Mouse (Mus musculus): ENCODE results near the gene Chpf2. TPM values are rescaled to one million over a fixed set of nuclear protein-coding genes. Genes with fewer than 3 reads are reported as not detected.
"Not testable (repeated sequence)": the region's sequence is repeated elsewhere in the genome, so short reads cannot be mapped to it uniquely, and the experiment has no call there.

The Chpf2 gene
- 10 to 100 TPM; 68.8 to 77.3 TPM for total RNA-seq (2021)

DNA sequence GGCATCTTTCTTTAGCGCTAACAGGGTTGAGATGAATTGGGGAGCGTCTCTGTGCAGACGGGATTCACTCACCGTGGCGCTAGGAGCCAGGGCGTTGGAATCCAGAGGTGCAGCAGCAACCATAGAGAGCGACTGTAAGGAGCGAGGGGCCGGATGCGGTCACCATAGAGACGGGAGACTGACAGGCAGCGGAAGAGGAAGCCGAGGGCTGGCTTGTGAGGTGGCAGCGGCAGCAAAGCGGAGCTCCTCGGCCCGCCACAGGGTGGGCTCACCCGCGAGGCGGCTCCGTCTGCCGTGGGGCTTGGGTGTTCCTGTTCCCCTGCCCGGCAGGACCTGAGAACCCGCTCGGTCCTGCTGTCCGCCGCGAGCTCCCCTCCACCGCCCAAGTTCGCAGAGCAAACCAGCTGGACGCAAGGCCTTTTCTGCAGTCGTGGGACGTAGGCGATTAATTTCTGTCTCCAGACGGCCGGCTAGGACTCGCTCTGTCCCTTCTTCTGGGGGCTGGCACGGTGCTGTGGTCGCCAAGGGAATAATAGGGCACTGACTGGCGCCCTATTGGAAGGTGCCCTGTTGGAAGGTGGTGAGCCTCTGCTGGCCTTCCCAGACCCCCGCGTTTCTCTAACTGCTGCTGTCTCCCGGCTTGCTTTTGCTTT, at the start of gene Chpf2:
Gene Chpf2 (plus strand): TSS at position 195 of the 653 bp plus-strand sequence.
- intact Hi-C loops (cut with DNase I), result loop anchor here (1.0 kb wide), 1 partner anchor 9 kb away; the partner anchor contains the start of gene Abcf2
- peak; percentile 85 to 90 for DNase-seq (ENCODE audit: low spot score in 2 of 2)

- DNase-seq (ENCODE audit: low spot score in 2 of 2), result no peak
- intact Hi-C loops (cut with DNase I), result no loop called here
Observed at GRCm38 (mm10) chr5:24537618-24538017, 48.9 kb upstream of the Chpf2 start.

- intact Hi-C loops (cut with DNase I), result no loop called here
- no peak for DNase-seq (ENCODE audit: low spot score in 2 of 2)
Observed at GRCm38 (mm10) chr5:24539571-24540296, 46.8 kb upstream of the Chpf2 start.

GRCm38 (mm10) chr5:24540387-24541143, 46.0 kb upstream of the Chpf2 start, which contains the start of gene Asb10:
Gene Asb10 (minus strand): TSS chr5:24540978.
- DNase-seq (ENCODE audit: low spot score in 2 of 2), result peak; percentile 20 to 60
- intact Hi-C loops (cut with DNase I), result no loop called here

DNA sequence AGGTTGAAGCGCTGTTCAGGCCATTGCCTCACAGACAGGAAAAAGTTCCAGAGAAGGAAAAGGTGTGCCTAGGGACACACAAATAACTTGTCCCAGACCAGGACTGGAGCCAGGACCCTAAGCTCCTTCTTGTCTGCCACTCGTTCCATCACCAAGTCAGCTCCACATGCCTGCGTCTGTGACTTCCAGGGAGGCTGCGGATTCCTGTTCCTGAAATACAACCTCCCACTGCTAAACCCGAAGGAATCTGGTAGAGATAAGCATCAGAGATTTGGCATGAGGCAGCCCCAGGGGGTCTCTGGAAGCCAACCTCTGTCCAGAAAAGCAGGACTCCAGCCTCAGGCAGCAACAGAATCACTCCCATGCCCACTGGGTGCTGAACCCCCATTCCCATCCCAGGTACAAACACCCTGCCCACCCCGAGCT, 45.4 kb upstream of the Chpf2 start:
- peak in 1 of 2 experiments; percentile 8 for DNase-seq (ENCODE audit: low spot score in 2 of 2)
- intact Hi-C loops (cut with DNase I), result no loop called here

DNA sequence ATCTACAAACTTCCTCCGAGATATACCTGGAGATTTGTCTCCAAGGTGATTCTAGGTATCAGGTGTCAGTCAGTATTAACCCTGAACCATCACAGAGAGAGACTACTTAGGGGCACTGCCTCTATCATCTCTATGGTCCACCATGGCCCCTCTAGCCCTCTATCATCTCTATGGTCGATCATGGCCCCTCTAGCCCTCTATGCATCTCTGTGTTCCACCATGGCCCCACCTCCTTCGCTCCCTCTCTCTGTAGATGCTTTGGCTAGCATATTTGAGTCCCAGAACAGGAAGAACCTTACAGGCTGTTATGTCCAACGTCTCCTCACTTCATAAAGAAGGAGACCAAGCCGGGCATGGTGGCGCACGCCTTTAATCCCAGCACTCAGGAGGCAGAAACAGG, 43.9 kb upstream of the Chpf2 start:
- no peak for DNase-seq (ENCODE audit: low spot score in 2 of 2)
- intact Hi-C loops (cut with DNase I), result no loop called here

- intact Hi-C loops (cut with DNase I), result no loop called here
- DNase-seq (ENCODE audit: low spot score in 2 of 2), result peak; percentile 53 to 72
Observed at GRCm38 (mm10) chr5:24550598-24551316, 35.8 kb upstream of the Chpf2 start.

DNA sequence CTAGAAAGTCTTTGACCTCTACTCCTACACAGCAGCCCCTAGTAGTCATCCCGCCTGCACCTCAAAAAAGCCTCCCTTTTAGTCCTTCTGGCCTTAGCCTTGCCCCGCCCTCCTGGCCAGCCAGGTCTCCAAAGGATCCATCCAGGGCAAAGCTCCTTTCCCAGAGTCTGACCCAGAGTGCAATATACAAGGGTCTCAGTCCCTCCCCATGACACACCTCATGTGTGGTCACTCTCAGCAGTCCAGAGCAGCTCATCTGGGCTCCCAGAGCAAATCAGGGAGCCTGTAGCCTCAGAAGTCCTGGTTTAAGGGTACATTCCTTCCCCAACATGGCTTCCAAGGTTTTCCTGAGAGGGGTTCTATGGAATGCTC, 35.2 kb upstream of the Chpf2 start:
- DNase-seq (ENCODE audit: low spot score in 2 of 2), result no peak
- intact Hi-C loops (cut with DNase I), result no loop called here

- no peak for DNase-seq (ENCODE audit: low spot score in 2 of 2)
- intact Hi-C loops (cut with DNase I), result no loop called here
Observed at GRCm38 (mm10) chr5:24553621-24554244, 32.8 kb upstream of the Chpf2 start.

GRCm38 (mm10) chr5:24555335-24555734, 31.2 kb upstream of the Chpf2 start:
- DNase-seq (ENCODE audit: low spot score in 2 of 2); intact Hi-C loops (cut with DNase I): not testable (repeated sequence)

DNA sequence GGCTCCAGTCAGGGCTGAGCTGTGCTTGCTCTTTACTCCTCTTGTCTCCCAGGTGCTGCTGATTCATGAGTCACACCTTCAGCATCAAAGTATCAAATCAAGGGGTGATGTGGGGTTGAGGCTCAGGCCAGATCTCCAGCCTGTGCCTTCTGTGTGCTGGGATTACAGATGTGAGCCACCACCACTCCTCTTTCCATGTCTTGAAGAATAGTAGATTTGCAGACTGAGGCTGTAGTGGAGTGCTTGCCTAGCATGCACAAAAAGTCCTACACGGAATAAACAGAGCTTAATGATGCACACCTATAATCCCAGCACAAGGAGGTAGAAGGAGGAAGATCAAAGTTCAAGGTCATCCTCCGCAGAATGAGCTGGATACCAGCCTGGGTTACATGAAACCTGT, 29.8 kb upstream of the Chpf2 start, which contains the start of gene 4931409K22Rik:
Gene 4931409K22Rik (minus strand): TSS at position 101 of the 400 bp plus-strand sequence.
- intact Hi-C loops (cut with DNase I), result no loop called here
- no peak for DNase-seq (ENCODE audit: low spot score in 2 of 2)

DNA sequence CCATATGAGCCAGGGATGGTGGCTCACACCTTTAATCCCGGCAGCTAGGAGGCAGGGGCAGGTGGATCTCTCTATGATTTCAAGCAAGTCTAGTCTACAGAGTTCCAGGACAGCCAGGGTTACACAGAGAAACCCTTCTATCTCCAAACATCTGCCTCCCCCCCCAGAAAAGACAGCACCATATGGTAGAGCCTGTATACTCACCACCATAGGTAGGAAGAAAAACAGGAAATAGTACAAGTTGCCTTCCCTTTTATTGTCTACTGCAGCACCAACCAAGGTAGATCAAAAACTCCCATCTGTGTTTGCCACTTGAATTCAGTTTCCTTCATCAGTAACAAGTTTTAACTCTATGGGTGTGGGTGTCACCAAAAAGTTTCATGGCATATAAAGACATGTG, 10.6 kb upstream of the Chpf2 start:
- intact Hi-C loops (cut with DNase I), result no loop called here
- DNase-seq (ENCODE audit: low spot score in 2 of 2), result no peak

DNA sequence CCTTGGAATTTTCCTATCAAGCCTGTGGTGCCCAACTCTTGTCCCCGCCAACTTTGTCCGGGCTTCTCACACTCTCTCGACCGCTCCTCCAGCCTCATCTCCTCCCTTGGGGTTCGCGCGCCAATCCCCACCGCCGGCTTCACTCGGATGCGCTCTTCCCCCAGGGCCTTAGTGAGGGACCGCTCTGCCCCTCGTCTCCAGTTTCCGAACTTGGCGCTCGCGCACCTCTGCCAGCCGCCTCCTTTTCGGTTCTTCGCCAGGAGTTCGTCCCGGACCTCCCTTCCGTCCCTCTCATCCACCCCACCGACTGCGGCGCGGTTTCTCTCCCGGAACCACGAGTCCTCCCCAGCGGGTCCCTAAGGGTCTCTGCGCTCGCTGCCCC, 9.7 kb upstream of the Chpf2 start:
- no peak for DNase-seq (ENCODE audit: low spot score in 2 of 2)
- intact Hi-C loops (cut with DNase I), result loop anchor here (1.0 kb wide), 1 partner anchor 10 kb away; the partner anchor contains the start of gene Chpf2

DNA sequence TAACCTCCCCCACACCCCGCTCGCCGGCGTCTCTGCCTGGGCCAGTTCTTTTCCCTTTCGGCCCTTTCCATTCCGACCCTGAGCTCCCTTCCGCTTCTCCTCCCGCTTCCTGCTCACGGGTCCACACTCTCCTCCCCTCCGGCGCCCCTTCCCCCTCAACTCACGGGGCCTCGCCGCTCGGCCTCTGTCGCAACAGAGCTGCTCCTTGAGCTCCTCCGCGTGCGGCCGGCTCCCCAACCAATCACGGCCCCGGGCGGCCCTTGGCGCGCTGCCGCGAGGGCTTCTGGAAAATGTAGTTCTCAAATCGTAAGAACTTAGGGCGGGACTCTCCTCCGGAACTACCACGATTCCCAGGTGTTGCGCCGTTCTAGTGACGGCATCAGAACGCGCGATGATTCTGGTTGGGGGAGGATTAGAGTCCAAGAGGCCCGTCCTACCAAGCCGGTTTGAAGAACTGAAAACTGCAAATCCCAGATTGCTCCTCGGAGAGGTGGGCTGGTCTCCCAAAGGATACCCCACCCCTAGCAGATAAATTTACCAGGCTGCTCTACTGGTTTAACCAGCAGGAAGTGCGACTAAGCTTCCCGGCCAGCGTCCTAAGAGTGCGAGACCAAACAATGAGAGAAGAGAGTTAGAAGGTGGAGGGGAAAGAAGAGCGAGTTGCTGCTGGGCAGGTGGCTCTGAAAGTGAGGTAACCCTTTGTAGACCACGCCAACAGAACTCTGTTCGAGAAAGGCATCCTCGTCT, 9.2 kb upstream of the Chpf2 start, which contains the start of gene Abcf2:
Gene Abcf2 (minus strand): TSS at position 285 of the 747 bp plus-strand sequence.
- intact Hi-C loops (cut with DNase I), result loop anchor here (1.0 kb wide), 1 partner anchor 9 kb away; the partner anchor contains the start of gene Chpf2
- DNase-seq (ENCODE audit: low spot score in 2 of 2), result peak; percentile 100

- DNase-seq (ENCODE audit: low spot score in 2 of 2), result no peak
- intact Hi-C loops (cut with DNase I), result no loop called here
Observed at GRCm38 (mm10) chr5:24578109-24578963, 8.2 kb upstream of the Chpf2 start.

DNA sequence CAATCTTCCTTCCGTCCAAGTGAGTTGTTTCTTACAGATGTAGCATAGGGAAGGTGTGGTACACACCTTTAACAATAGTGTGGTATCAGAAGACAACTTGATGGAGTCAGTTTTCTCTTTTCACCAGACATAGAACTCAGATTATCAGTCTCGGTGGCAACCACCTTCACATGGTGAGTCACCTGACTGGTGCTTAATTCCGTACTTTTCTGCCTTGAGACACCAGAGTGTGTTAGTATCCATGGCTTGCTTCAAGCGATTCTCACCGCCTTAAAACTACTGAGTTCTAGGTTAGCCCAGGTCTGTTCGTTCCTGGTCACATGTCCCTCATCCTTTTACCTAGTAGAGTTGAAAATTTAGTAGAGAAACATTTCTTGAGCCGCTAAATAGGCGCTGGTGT, 435 bp upstream of the Chpf2 start:
- intact Hi-C loops (cut with DNase I), result loop anchor here (1.0 kb wide), 1 partner anchor 9 kb away; the partner anchor contains the start of gene Abcf2
- no peak for DNase-seq (ENCODE audit: low spot score in 2 of 2)

DNA sequence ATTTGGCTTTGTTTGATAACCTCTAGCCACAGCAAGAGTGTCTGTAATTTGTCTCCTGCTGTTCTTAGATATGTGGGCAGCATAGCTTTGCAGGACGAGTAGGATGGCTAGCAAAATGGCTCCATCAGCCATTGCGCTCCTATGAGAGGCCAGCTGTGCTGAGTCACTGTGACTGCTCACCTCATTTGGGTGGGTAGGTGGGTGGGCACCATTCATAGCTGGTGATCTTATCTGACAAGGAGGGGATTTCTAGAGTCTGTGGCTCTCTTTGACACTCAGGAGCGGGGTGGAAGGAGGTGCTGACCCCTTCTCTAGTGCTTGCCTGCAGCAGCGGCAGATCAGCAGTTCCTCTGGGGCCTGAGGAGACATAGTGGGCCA, 648 bp downstream of the Chpf2 start:
- intact Hi-C loops (cut with DNase I), result no loop called here
- DNase-seq (ENCODE audit: low spot score in 2 of 2), result peak in 1 of 2 experiments; percentile 82
